Mouse (Mus musculus) cerebellum, adult 11-12 months (tissue): ENCODE data around the gene Hvcn1.

Experiments used
- DNase-seq: peaks from one replicate; pipeline ENCODE4 v3.0.0; 2022

The Hvcn1 gene

GRCm38 (mm10) chr5:122237200-122237599 lies 30.6 kb downstream of the Hvcn1 start:
- DNase-seq: no peak

- DNase-seq: no peak
Measured at GRCm38 (mm10) chr5:122239618-122240017, 33.0 kb downstream of the Hvcn1 start.

DNA sequence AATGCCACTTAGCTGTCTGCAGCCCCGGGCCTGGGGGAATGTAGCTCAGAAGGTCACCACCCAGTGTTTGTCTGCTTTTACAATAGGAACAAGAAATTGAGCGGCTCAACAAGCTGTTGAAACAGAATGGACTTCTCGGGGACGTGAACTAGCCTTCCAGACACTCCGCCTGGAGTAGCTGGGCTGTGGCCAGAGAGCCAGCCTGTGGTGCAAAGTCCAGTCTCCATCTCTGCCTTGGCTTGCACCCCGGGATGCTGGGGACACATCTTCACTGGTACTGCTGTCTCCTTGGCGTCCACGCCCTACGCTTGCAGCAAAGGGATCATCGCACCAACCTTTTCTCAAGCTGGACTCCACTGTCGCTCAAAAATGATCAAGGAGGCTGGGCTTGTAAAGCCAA lies 33.9 kb downstream of the Hvcn1 start:
- DNase-seq: no peak

DNA sequence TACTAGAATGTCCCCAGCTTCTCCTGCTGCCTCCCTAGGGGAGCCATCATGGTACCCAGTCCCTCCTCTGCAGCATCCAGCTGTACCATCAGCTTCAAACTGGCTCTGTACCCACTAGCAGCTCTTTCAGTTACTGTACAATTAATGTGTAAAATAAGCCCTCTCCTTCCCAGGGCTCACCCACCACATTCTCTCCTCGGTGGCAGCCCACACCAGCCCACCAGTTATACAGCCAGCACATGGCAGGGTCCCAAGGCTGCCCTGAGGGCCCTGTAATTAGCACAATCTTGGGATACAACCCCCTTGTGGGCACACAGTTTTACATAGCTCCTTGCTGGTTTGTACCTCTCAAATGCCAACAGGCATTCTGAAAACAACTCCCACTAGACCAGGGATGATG lies 34.4 kb downstream of the Hvcn1 start:
- no peak for DNase-seq

GRCm38 (mm10) chr5:122242521-122243123 lies 36.0 kb downstream of the Hvcn1 start:
- no peak for DNase-seq

GRCm38 (mm10) chr5:122243781-122244523 lies 37.3 kb downstream of the Hvcn1 start:
- DNase-seq: peak; percentile 53

GRCm38 (mm10) chr5:122245186-122245585 lies 38.6 kb downstream of the Hvcn1 start:
- no peak for DNase-seq

- peak; percentile 8 for DNase-seq
Measured at GRCm38 (mm10) chr5:122246547-122247167, 40.1 kb downstream of the Hvcn1 start.

DNA sequence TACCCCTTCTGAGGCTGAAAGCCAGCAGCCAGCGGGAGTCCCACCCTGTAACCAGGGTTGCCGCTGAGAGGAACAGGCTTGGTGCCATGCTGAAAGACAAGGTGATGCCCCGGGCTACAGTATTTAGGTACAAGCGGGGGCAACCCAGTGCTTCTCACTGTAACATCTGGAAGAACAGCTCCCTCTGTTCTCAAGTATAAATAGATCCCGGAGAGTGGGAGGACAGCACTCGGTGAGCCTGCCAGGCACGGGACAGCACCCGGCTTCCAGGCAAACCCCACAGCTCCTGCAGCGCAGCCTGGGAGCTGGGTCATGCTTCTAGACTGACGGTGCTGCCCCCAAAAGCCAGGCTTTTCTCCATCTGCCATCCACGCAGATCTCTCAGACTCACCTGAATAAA lies 40.9 kb downstream of the Hvcn1 start:
- DNase-seq: peak; percentile 14

DNA sequence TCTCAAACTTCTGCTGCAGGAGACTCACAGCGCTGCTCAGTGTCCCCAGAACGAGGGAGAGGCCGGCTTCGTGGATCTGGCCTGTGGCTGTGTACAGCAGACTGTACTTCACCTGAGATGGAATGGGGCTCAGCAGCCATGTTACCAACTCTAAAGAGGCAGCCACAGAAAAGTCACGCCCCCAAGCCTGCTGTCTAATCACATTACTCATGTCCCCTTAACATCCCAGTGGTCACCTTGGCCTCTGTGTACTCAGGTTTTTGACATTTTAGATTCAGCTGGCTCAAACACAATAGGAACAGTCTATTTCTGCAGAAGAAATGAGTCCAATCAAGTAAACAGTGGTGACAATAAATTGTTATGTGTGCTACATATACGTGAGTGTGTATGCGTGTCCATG lies 41.3 kb downstream of the Hvcn1 start:
- DNase-seq: peak; percentile 6

- DNase-seq: peak; percentile 66
Measured at GRCm38 (mm10) chr5:122249281-122249680, 42.7 kb downstream of the Hvcn1 start.

DNA sequence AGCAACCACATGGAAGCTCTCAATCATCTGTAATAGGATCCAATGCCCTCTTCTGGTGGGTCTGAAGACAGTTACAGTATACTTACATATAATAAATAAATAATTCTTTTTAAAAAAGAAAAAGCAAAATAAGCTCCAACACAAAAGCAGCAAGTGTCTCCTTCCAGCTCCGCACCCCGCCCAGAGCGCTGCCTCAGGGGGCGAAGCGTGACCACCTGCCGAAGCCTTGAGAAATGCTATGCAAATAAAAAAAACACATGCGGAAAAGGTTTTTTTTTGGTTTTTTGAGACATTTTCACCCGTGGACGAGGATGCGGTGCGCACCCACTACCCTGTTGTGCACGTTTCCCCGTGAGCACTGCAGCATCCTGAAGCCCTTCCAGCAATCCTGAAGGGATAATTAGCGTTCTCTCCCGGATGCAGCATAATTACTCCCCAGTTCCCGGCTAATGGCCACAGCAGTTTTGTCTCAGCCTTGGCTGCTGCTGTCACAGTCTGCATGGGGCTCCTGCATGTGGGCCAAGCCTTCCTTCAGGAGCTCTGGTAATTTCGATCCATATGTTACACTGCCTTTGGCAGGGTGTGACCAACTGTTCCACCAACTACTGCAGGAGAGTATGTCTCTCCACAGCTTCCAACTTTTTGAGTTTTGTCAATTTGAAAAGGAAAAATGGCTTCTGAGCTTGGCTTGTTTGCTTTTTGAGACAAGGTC lies 45.4 kb downstream of the Hvcn1 start:
- DNase-seq: peak; percentile 51

- no peak for DNase-seq
Measured at GRCm38 (mm10) chr5:122258027-122258741, 51.6 kb downstream of the Hvcn1 start.

DNA sequence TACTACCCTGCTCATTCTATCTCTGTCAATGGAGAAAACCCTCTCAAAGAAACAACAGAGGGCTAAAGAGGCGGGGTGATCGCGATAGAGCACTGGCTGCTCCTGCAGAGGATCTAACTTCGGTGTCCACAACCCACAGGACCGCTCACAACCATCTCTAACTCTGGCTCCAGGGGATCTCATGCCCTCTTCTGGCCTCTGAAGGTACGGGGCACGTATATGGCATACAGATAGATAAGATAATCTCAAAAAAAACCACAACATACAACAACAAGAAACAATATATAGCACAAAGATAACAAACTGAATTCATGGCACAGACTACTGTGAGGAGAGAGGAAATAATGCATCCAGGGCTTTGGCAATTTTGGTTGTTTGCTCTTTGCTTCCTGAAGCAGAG lies 55.5 kb downstream of the Hvcn1 start:
- no peak for DNase-seq

DNA sequence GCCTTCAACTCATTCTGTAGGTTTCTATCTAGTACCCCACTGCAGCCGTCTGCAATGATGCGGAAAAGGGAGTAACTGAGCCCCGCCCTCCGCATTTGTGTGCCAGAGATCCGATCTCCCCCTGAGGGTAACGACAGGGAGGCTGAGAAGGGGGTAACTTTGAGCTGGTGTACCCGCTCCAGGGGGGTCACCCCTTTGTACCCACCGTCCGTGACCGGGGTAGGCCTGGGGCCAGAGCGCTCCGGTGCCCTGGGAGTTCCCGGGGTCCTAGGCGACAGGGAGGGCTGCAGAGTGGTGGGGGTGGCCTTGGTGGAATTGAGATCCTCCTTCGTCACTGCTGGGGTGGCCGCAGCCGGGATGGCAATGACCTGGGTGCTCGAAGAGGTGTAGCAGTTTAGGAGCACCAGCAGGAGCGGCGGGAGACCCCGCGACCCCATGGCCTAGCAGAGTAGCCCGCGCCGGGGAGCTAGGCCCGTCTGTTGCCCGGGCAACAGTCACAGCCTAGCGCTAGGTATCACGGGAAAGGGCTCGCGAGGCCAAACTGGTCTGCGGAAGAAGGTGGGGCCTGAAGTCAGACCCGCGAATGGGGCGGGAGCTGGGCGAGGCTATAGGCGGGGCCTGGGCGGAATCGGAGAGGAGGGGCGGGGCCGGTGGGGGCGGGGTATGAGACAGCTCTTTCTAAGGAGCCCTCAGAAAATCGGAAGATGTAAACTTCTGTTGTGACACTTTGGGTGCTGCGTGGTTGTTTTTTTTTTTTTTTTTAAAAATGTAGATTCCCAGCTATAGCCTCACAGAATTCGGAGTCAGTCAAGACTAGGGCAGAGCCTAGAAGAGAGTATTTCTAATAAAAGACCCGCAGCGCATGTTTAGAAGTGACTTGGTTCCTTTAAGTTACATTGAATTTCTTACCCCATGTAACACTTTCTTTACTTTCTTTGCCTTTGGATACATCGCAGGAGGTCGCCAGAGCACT lies 57.6 kb downstream of the Hvcn1 start, which contains the start of gene Tctn1:
Tctn1 (minus strand) TSS at position 528 of the 973 bp plus-strand sequence.
- DNase-seq: peak; percentile 87

DNA sequence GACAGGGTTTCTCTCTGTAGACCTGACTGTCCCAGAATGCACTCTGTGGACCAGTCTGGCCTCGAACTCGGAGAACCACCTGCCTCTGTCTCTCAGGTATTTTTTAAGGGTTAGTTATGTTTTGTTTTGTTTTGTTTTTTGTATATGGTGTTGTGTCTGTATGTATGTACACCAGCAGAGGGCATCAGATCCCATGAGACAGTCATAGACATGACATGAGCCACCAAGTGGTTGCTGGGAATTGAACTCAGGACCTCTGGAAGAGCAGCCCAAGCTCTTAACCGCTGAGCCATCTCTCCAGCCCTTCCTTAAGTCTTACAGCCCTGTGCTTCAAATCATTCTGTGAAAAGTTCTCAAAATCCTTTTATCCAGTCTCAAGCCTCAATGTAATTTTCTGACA lies 58.6 kb downstream of the Hvcn1 start:
- DNase-seq: no peak

DNA sequence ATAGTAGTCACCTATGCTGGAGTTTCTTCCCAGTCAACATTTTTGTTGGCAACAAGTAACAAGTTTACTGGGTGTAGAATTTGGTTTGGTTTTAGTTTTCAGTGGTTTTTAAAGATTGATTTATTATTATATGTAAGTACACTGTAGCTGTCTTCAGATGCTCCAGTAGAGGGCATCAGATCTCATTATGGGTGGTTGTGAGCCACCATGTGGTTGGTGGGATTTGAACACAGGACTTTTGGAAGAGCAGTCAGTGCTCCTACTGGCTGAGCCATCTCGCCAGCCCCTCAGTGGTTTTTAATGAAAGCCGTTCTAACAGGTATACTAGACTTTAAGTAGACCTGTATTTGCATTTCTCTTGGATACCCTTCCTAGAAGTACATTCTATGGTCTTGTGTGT lies 59.3 kb downstream of the Hvcn1 start:
- DNase-seq: no peak

DNA sequence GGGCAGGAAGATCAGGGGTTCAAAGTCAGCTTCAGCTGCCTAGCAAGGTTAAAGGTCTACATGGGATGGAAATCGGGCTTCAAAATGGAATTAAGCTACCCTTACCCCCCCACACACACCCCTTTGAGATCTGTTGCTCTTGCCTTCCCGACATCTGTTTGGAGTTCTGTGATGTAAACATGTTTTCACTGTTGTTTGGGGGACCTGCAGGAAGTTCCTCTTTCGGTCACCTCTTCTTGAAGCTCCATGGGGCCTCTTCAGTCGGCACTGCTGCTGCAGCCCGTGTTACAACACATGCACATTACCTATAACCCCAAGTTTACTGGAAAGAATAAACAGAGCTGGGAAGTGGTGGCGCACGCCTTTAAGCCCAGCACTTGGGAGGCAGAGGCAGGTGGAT lies 60.5 kb downstream of the Hvcn1 start:
- no peak for DNase-seq

GRCm38 (mm10) chr5:122267899-122268298 lies 61.3 kb downstream of the Hvcn1 start:
- peak; percentile 62 for DNase-seq

- no peak for DNase-seq
Measured at GRCm38 (mm10) chr5:122268858-122269604, 62.4 kb downstream of the Hvcn1 start.

DNA sequence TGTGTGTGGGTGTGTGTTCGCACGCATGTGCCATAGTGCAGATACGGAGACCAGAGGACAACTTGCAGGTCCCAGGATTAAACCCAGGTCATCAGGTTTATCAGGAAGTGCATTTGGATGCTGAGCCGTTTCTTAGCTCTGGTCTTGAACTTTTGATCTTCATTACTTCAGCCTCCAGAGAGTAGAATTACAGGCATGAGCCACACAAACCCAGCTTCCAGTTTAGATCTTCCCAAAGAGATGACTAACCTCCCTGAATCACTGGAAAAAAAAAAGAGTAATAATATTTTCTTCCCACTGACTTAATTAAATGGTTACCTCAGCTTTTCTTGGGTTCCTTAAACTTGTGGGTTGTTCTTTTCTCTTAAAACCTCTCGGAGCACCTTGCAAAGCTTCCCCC lies 66.2 kb downstream of the Hvcn1 start:
- no peak for DNase-seq
